Mouse (Mus musculus) adipose tissue, adult 10 weeks (tissue): Measurements from ENCODE around the gene Gm6377. TPM values are rescaled to one million over a fixed set of nuclear protein-coding genes. Genes with fewer than 3 reads are reported as not detected.

ENCODE experiments used
- polyA plus RNA-seq: library from polyadenylated mRNA; stranded (reverse); fragments of 350-450 nt; fragmentation: Illumina TruSeq; extraction: RNeasy Lipid Tissue Mini Kit (QIAGEN cat#74804); gene quantifications from one replicate; pipeline ENCODE4 v1.2.3, GENCODE M21; 2014; ENCODE audit warnings: low read depth, low replicate concordance

The Gm6377 gene
- polyA plus RNA-seq = 1.5 TPM

DNA sequence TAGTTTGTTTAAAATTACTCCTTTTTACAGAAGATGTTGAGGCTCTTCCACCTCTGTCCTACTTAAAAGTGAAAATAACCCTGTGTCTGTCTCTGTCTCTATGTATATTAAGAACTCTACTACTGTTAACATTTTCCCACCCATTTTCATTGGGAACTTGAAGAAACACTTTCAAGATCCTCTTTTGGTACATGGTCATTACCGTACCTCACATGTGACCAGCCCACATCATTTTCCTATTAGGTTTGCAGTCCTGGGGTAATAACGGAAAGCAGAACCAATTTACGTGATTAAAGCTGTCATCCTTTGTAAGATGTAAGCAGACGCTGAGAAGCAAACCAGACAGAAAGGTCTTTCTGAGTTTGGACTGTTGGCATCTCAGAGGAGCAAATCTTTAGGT lies at the start of gene Gm6377:
Gm6377 (plus strand) TSS at position 289 of the 400 bp plus-strand sequence.

Other genes starting within 250 kb of the Gm6377 start
- 28.2 TPM for gene Hmgn5, start 183.4 kb upstream of the Gm6377 start, polyA plus RNA-seq
- gene Sh3bgrl, start 101.4 kb upstream of the Gm6377 start, polyA plus RNA-seq = 130 TPM